Mouse (Mus musculus) lung, embryonic 15.5 days (tissue): ENCODE results near the gene Nop58. TPM values are rescaled to one million over a fixed set of nuclear protein-coding genes. Genes with fewer than 3 reads are reported as not detected.
"Not testable (repeated sequence)": the region's sequence is repeated elsewhere in the genome, so short reads cannot be mapped to it uniquely, and the experiment has no call there.

Source experiments
- ATAC-seq: fragments of 200-750 bp; cut with Nextera tagmentation; 2 replicates; pipeline ENCODE4 v1.8.0; 2017; ENCODE audit warnings: moderate number of reproducible peaks, borderline replicate concordance; ENCODE audit not compliant: low FRiP score, low TSS enrichment; ENCODE audit errors: extremely low read depth
- H3K27ac ChIP-seq: fragments of 300-500 bp; sonication (generic); 2 replicates; pipeline ENCODE4 v1.5.1; 2015; ENCODE audit warnings: moderate library complexity, mild to moderate bottlenecking, inconsistent platforms
- H3K27me3 ChIP-seq: fragments of 300-500 bp; sonication (generic); 2 replicates; pipeline ENCODE4 v1.6.1; 2015; ENCODE audit warnings: inconsistent platforms
- H3K36me3 ChIP-seq: fragments of 300-500 bp; sonication (generic); 2 replicates; pipeline ENCODE4 v1.6.1; 2015; ENCODE audit warnings: inconsistent platforms
- H3K4me1 ChIP-seq: fragments of 300-500 bp; sonication (generic); 2 replicates; pipeline ENCODE4 v1.6.1; 2015; ENCODE audit warnings: inconsistent platforms
- H3K4me2 ChIP-seq: fragments of 300-500 bp; sonication (generic); 2 replicates; pipeline ENCODE4 v1.6.1; 2015; ENCODE audit warnings: inconsistent platforms, mild to moderate bottlenecking, moderate library complexity
- H3K4me3 ChIP-seq: fragments of 300-500 bp; sonication (generic); 2 replicates; pipeline ENCODE4 v1.5.1; 2015; ENCODE audit warnings: mild to moderate bottlenecking, inconsistent platforms
- H3K9ac ChIP-seq: fragments of 300-500 bp; sonication (generic); 2 replicates; pipeline ENCODE4 v1.6.1; 2015; ENCODE audit warnings: inconsistent platforms
- H3K9me3 ChIP-seq: fragments of 300-500 bp; sonication (generic); 2 replicates; pipeline ENCODE4 v1.6.1; 2016; ENCODE audit warnings: inconsistent platforms
- WGBS: fragments of 180-500 bp; shearing (Covaris S2); methylation state at CpG from one replicate; pipeline ENCODE4 v1.1.7; 2015; 5-methylcytosine and 5-hydroxymethylcytosine counted together
- polyA plus RNA-seq: library from polyadenylated mRNA; unstranded; fragments of >200 nt; fragmentation: Nextera tagmentation; extraction: Ambion mirVana; gene quantifications from 2 replicates; pipeline ENCODE4 v1.2.1, GENCODE M21; 2015

Nop58 gene
- polyA plus RNA-seq, 1 experiment from 2014 or later, result 230 TPM

- ATAC-seq, result no peak
- Histone ChIP-seq H3K9me3 (no peaks in the 10 kb centered on the region), H3K36me3 (no peaks in the 10 kb centered on the region), H3K4me1 (peaks cover 15% of the 10 kb centered on the region), H3K4me2 (no peak overlapping the region), H3K4me3 (no peak overlapping the region), H3K27me3 (no peaks in the 10 kb centered on the region), H3K27ac (no peak overlapping the region), H3K9ac (no peak overlapping the region)
- WGBS, result 72% methylated on average over 8 of the region's 8 CpGs
Measured at GRCm38 (mm10) chr1:59730106-59730505, 45.3 kb downstream of the Nop58 start.

GRCm38 (mm10) chr1:59730737-59731136, 46.0 kb downstream of the Nop58 start:
- WGBS, result 88% methylated on average over 4 of the region's 4 CpGs
- Histone ChIP-seq H3K27ac (no peak overlapping the region), H3K27me3 (no peaks in the 10 kb centered on the region), H3K4me2 (no peak overlapping the region), H3K9ac (no peak overlapping the region), H3K9me3 (no peaks in the 10 kb centered on the region), H3K36me3 (no peaks in the 10 kb centered on the region), H3K4me3 (no peak overlapping the region), H3K4me1 (peaks cover 10% of the 10 kb centered on the region; the same call in 1 of the 2 replicates)
- no peak for ATAC-seq

GRCm38 (mm10) chr1:59734076-59734475, 49.3 kb downstream of the Nop58 start:
- 31% methylated on average over 6 of the region's 6 CpGs for WGBS
- Histone ChIP-seq H3K4me1 (peaks cover 10% of the 10 kb centered on the region; the same call in 1 of the 2 replicates), H3K4me2 (no peak overlapping the region), H3K36me3 (no peaks in the 10 kb centered on the region), H3K9me3 (no peaks in the 10 kb centered on the region), H3K27ac (no peak overlapping the region), H3K4me3 (no peak overlapping the region), H3K27me3 (no peaks in the 10 kb centered on the region), H3K9ac (no peak overlapping the region)
- ATAC-seq, result no peak

- Histone ChIP-seq H3K9me3 (no peaks in the 10 kb centered on the region), H3K4me2 (no peak overlapping the region), H3K4me3 (no peak overlapping the region), H3K27me3 (no peaks in the 10 kb centered on the region), H3K36me3 (no peaks in the 10 kb centered on the region), H3K4me1 (peaks cover 10% of the 10 kb centered on the region), H3K27ac (no peak overlapping the region), H3K9ac (no peak overlapping the region)
- 69% methylated on average over 6 of the region's 6 CpGs for WGBS
- ATAC-seq, result no peak
Measured at GRCm38 (mm10) chr1:59738768-59739414, 54.1 kb downstream of the Nop58 start.

- peak overlapping the region; percentile 23; the same call in 1 of the 2 replicates for H3K27ac ChIP-seq
- H3K4me2 ChIP-seq, result no peak overlapping the region
- no peaks in the 10 kb centered on the region for H3K36me3 ChIP-seq
- ATAC-seq, result no peak
- no peaks in the 10 kb centered on the region for H3K27me3 ChIP-seq
- H3K9ac ChIP-seq, result no peak overlapping the region
- peaks cover 3% of the 10 kb centered on the region; the same call in 1 of the 2 replicates for H3K4me1 ChIP-seq
- 45% methylated on average over 17 of the region's 17 CpGs for WGBS
- no peaks in the 10 kb centered on the region for H3K9me3 ChIP-seq
- H3K4me3 ChIP-seq, result no peak overlapping the region
Measured at GRCm38 (mm10) chr1:59739577-59740354, 55.0 kb downstream of the Nop58 start.

GRCm38 (mm10) chr1:59749047-59749446, 64.3 kb downstream of the Nop58 start:
- 56% methylated on average over 2 of the region's 2 CpGs for whole genome bisulfite sequencing
- Histone ChIP-seq H3K36me3 (no peaks in the 10 kb centered on the region), H3K4me1 (no peaks in the 10 kb centered on the region)

GRCm38 (mm10) chr1:59749724-59750123, 65.0 kb downstream of the Nop58 start:
- not testable (repeated sequence) for H3K9ac ChIP-seq, H3K27me3 ChIP-seq, H3K27ac ChIP-seq, H3K4me1 ChIP-seq, ATAC-seq, H3K4me3 ChIP-seq, H3K4me2 ChIP-seq, H3K36me3 ChIP-seq, H3K9me3 ChIP-seq
- 70% methylated on average over 5 of the region's 5 CpGs for WGBS

More at GRCm38 (mm10) chr1:59749047-59749446, 64.3 kb downstream of the Nop58 start:
- ATAC-seq, result no peak
- H3K27ac ChIP-seq, result no peak overlapping the region
- H3K27me3 ChIP-seq, result no peaks in the 10 kb centered on the region
- H3K9me3 ChIP-seq, result no peaks in the 10 kb centered on the region
- H3K4me3 ChIP-seq, result no peak overlapping the region
- H3K9ac ChIP-seq, result no peak overlapping the region
- no peak overlapping the region for H3K4me2 ChIP-seq

- Histone ChIP-seq H3K27me3 (no peaks in the 10 kb centered on the region), H3K36me3 (no peaks in the 10 kb centered on the region), H3K9me3 (no peaks in the 10 kb centered on the region), H3K27ac (no peak overlapping the region), H3K4me3 (no peak overlapping the region), H3K4me2 (no peak overlapping the region), H3K9ac (no peak overlapping the region), H3K4me1 (no peaks in the 10 kb centered on the region)
- no peak for ATAC-seq
- 77% methylated on average over 1 of the region's 1 CpGs for WGBS
Measured at GRCm38 (mm10) chr1:59755298-59755697, 70.5 kb downstream of the Nop58 start.

- ATAC-seq, result no peak
- no peak overlapping the region for H3K4me3 ChIP-seq
- H3K27me3 ChIP-seq, result no peaks in the 10 kb centered on the region
- H3K4me1 ChIP-seq, result no peaks in the 10 kb centered on the region
- H3K36me3 ChIP-seq, result no peaks in the 10 kb centered on the region
- no peak overlapping the region for H3K4me2 ChIP-seq
- WGBS, result 80% methylated on average over 1 of the region's 1 CpGs
- no peak overlapping the region for H3K9ac ChIP-seq
- H3K27ac ChIP-seq, result no peak overlapping the region
- H3K9me3 ChIP-seq, result no peaks in the 10 kb centered on the region
Measured at GRCm38 (mm10) chr1:59758325-59758724, 73.6 kb downstream of the Nop58 start.

- H3K27ac ChIP-seq, result peak overlapping the region; percentile 99
- 2% methylated on average over 10 of the region's 10 CpGs for WGBS
- H3K4me3 ChIP-seq, result peak overlapping the region; percentile 78
- no peaks in the 10 kb centered on the region for H3K9me3 ChIP-seq
- H3K9ac ChIP-seq, result peak overlapping the region; percentile 77
- peaks cover 9% of the 10 kb centered on the region for H3K4me1 ChIP-seq
- H3K36me3 ChIP-seq, result no peaks in the 10 kb centered on the region
- H3K27me3 ChIP-seq, result no peaks in the 10 kb centered on the region
- ATAC-seq, result no peak
- H3K4me2 ChIP-seq, result peak overlapping the region; percentile 88
Measured at GRCm38 (mm10) chr1:59762208-59762607, 77.4 kb downstream of the Nop58 start.

- WGBS, result under 1% methylated on average over 44 of the region's 44 CpGs
- Histone ChIP-seq H3K27me3 (no peaks in the 10 kb centered on the region), H3K9me3 (no peaks in the 10 kb centered on the region), H3K4me1 (peaks cover 9% of the 10 kb centered on the region), H3K27ac (peak overlapping the region; percentile 99), H3K4me3 (peak overlapping the region; percentile 78), H3K4me2 (peak overlapping the region; percentile 88), H3K36me3 (no peaks in the 10 kb centered on the region), H3K9ac (peak overlapping the region; percentile 77)
- peak; percentile 36 for ATAC-seq
Measured at GRCm38 (mm10) chr1:59762651-59763163, 77.9 kb downstream of the Nop58 start.

- peak; percentile 94 for ATAC-seq
- no peaks in the 10 kb centered on the region for H3K9me3 ChIP-seq
- peak within 1 kb of the TSS; percentile 99 for H3K27ac ChIP-seq
- no peaks in the 10 kb centered on the region for H3K27me3 ChIP-seq
- H3K4me3 ChIP-seq, result peak within 1 kb of the TSS; percentile 78
- H3K9ac ChIP-seq, result peak within 1 kb of the TSS; percentile 93
- H3K4me1 ChIP-seq, result peaks cover 15% of the 10 kb centered on the region
- under 1% methylated on average over 62 of the region's 75 CpGs for WGBS
- H3K36me3 ChIP-seq, result no peaks in the 10 kb centered on the region
- peak within 1 kb of the TSS; percentile 88 for H3K4me2 ChIP-seq
Measured at GRCm38 (mm10) chr1:59763164-59763768, 78.5 kb downstream of the Nop58 start, which contains the start of gene Bmpr2. TSS of gene Bmpr2 (plus strand) at chr1:59763400.
